Mouse (Mus musculus) spleen, adult 2 months (tissue): ENCODE results near the gene Akap5. TPM values are rescaled to one million over a fixed set of nuclear protein-coding genes. Genes with fewer than 3 reads are reported as not detected.

Experiments used
- DNase-seq, 2 experiments: peaks; one replicate each; pipeline versions ENCODE4 v3.0.0 to v3.0.0-alpha.2; 2012 to 2021; ENCODE audit warnings: low spot score in 2 of 2, low read depth in 1 of 2
- H3K27ac ChIP-seq: fragments of 200-500 bp; 2 replicates; pipeline ENCODE4 v1.5.1; 2012; ENCODE audit warnings: low read length, inconsistent platforms; ENCODE audit not compliant: insufficient read depth
- H3K27me3 ChIP-seq: fragments of 200-500 bp; 2 replicates; pipeline ENCODE4 v1.6.1; 2012; ENCODE audit warnings: mild to moderate bottlenecking, moderate library complexity, low read length, inconsistent platforms; ENCODE audit not compliant: control insufficient read depth, insufficient read depth
- H3K36me3 ChIP-seq: fragments of 200-500 bp; 2 replicates; pipeline ENCODE4 v1.6.1; 2012; ENCODE audit warnings: mild to moderate bottlenecking, low read length, inconsistent platforms; ENCODE audit not compliant: control insufficient read depth, insufficient read depth
- H3K4me1 ChIP-seq: fragments of 200-500 bp; 2 replicates; pipeline ENCODE4 v1.6.1; 2011; ENCODE audit warnings: inconsistent platforms; ENCODE audit not compliant: control insufficient read depth, insufficient read depth, insufficient read length
- H3K4me3 ChIP-seq: fragments of 200-500 bp; 2 replicates; pipeline ENCODE4 v1.5.1; 2011; ENCODE audit warnings: mild to moderate bottlenecking, inconsistent platforms; ENCODE audit not compliant: insufficient read depth, insufficient read length; ENCODE audit errors: extremely low read depth
- CTCF ChIP-seq: fragments of 200-500 bp; IDR thresholded peaks from 2 replicates; pipeline ENCODE4 v1.5.1; 2011; ENCODE audit warnings: mild to moderate bottlenecking, inconsistent platforms; ENCODE audit not compliant: insufficient read depth, insufficient read length, insufficient replicate concordance; ENCODE audit errors: extremely low read depth
- POLR2A ChIP-seq: fragments of 200-500 bp; IDR thresholded peaks from 2 replicates; pipeline ENCODE4 v1.6.1; 2011; ENCODE audit warnings: low read depth, low read length, inconsistent platforms
- WGBS: fragments of 180-500 bp; shearing (Covaris S2); methylation state at CpG from one replicate; pipeline ENCODE4 v1.1.7; 2018; 5-methylcytosine and 5-hydroxymethylcytosine counted together
- polyA plus RNA-seq: library from polyadenylated mRNA; depleted of rRNA; stranded (reverse); fragments of >200 nt; gene quantifications from 2 replicates; pipeline ENCODE4 v1.2.3, GENCODE M21; 2012

Akap5 gene
- polyA plus RNA-seq, 1 experiment, result 0.29 TPM

- H3K27me3 ChIP-seq, result no peaks in the 10 kb centered on the region
- no peak for DNase-seq
- peaks cover 28% of the 10 kb centered on the region for H3K4me1 ChIP-seq
- peak overlapping the region; percentile 29 for H3K4me3 ChIP-seq
- no peaks in the 10 kb centered on the region for H3K36me3 ChIP-seq
- TF ChIP-seq POLR2A (no peak), CTCF (no peak)
- H3K27ac ChIP-seq, result 0 out of 2 replicates have a peak overlapping the region, but pooled peaks have one; percentile 35
- 21% methylated on average over 7 of the region's 7 CpGs for WGBS
These were observed 47.4 kb downstream of the Akap5 start for GRCm38 (mm10) chr12:76372046-76372445.

- Histone ChIP-seq H3K27ac (peak overlapping the region; percentile 49), H3K4me1 (peaks cover 23% of the 10 kb centered on the region), H3K4me3 (no peak overlapping the region), H3K27me3 (no peaks in the 10 kb centered on the region), H3K36me3 (no peaks in the 10 kb centered on the region)
- WGBS, result 60% methylated on average over 5 of the region's 7 CpGs
- no peak for TF ChIP-seq POLR2A
- peak; percentile 17; the same call in 1 of the 2 replicates for TF ChIP-seq CTCF
- peak in 1 of 2 experiments; percentile 23 for DNase-seq
These were observed 48.5 kb downstream of the Akap5 start for GRCm38 (mm10) chr12:76372881-76373818.

- TF ChIP-seq POLR2A (no peak), CTCF (no peak)
- DNase-seq, result no peak
- H3K4me3 ChIP-seq, result no peak overlapping the region
- H3K27me3 ChIP-seq, result no peaks in the 10 kb centered on the region
- no peak overlapping the region for H3K27ac ChIP-seq
- 74% methylated on average over 6 of the region's 6 CpGs for WGBS
- peaks cover 25% of the 10 kb centered on the region for H3K4me1 ChIP-seq
- no peaks in the 10 kb centered on the region for H3K36me3 ChIP-seq
These were observed 49.3 kb downstream of the Akap5 start for GRCm38 (mm10) chr12:76373991-76374390.

- H3K4me3 ChIP-seq, result no peak overlapping the region
- no peak overlapping the region for H3K27ac ChIP-seq
- H3K36me3 ChIP-seq, result no peaks in the 10 kb centered on the region
- TF ChIP-seq POLR2A (no peak), CTCF (no peak)
- peaks cover 25% of the 10 kb centered on the region for H3K4me1 ChIP-seq
- DNase-seq, result no peak
- WGBS, result 75% methylated on average over 4 of the region's 4 CpGs
- H3K27me3 ChIP-seq, result no peaks in the 10 kb centered on the region
These were observed 50.2 kb downstream of the Akap5 start for GRCm38 (mm10) chr12:76374911-76375310.

- DNase-seq, result no peak
- TF ChIP-seq CTCF (no peak), POLR2A (no peak)
- Histone ChIP-seq H3K27ac (peak overlapping the region; percentile 54; the same call in 1 of the 2 replicates), H3K36me3 (no peaks in the 10 kb centered on the region), H3K27me3 (no peaks in the 10 kb centered on the region), H3K4me3 (no peak overlapping the region), H3K4me1 (peaks cover 25% of the 10 kb centered on the region)
- 50% methylated on average over 3 of the region's 3 CpGs for WGBS
These were observed 50.8 kb downstream of the Akap5 start for GRCm38 (mm10) chr12:76375506-76375905.

GRCm38 (mm10) chr12:76376649-76377048 lies 52.0 kb downstream of the Akap5 start:
- TF ChIP-seq CTCF, result peak; percentile 64; the same call in 1 of the 2 replicates
- no peak for TF ChIP-seq POLR2A
- H3K36me3 ChIP-seq, result no peaks in the 10 kb centered on the region
- no peaks in the 10 kb centered on the region for H3K27me3 ChIP-seq
- peaks cover 25% of the 10 kb centered on the region for H3K4me1 ChIP-seq
- no peak overlapping the region for H3K4me3 ChIP-seq
- peak overlapping the region; percentile 41 for H3K27ac ChIP-seq
- 18% methylated on average over 7 of the region's 7 CpGs for WGBS
- peak in 1 of 2 experiments; percentile 49 for DNase-seq
